Mouse (Mus musculus) adipocyte (in vitro differentiated cells): ENCODE measurements around the gene Cyp24a1.
A peak's percentile ranks its signal among the peaks of the same experiment; 100 is the strongest.

ENCODE experiments used
- DNase-seq: peaks from one replicate; pipeline ENCODE4 v3.0.0-alpha.2; 2016; ENCODE audit warnings: low spot score

Cyp24a1 gene

DNA sequence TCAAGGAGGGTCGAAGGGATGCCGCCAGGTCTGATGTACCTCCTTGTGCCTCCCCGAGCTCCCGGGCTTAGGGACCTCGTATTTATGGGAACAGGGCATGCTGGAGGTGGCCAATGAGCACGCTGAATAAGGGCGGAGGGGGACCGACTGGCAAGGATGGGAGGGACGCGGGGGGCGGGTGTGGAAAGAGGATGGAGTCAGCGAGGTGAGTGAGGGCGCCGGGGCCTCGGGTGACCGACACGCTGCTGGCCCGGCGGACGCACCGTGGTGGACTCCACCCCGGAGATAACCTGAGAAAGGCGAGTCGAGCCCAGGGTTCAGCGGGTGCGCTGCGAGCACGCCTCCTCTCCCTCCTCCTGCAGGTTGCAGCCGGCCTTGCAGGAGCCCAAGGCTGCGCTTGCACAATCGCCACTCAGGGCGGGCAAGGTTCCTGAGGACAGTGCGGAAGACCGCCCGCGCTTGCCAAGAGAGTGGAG, at the start of gene Cyp24a1:
TSS of gene Cyp24a1 (minus strand) at position 55 of the 476 bp plus-strand sequence.
- no peak for DNase-seq

DNA sequence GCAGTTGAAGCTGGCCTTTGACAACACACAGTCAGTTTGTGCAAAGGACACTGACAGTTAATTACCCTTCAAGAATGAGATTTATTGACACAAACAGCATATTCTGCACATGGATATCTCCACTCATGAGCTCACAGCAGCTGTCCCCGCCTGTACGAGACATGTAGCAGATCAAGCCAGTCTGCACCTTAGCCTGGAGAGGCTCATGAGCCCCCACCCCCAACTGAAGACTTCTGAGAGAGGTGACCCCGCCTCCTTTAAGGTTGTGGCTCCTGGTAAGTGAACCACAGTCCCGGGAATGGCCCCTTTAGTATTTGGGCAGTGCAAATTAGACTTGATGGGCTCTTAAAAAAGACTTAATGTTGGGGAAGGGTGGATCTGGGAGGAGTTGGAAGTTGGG, 48.8 kb upstream of the Cyp24a1 start:
- no peak for DNase-seq

DNA sequence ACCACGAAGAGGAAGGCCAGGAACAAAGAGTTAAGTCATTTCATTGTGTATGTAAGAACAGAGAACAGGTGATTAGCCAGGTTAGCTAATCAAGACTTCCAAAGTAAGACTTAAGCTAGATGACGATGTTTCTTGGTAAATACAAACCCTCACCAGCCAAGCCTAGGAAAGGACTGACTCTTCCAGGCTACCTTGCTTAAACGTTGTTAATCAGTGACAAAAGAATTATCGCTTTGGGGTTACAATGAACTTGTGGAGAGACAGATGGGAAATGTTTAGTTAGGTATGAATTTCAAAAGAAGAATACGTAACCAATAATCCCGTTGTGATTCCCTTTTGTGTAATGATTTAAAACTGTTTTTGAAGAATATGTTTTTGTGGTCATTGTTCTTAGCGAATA, 48.0 kb upstream of the Cyp24a1 start:
- no peak for DNase-seq

DNA sequence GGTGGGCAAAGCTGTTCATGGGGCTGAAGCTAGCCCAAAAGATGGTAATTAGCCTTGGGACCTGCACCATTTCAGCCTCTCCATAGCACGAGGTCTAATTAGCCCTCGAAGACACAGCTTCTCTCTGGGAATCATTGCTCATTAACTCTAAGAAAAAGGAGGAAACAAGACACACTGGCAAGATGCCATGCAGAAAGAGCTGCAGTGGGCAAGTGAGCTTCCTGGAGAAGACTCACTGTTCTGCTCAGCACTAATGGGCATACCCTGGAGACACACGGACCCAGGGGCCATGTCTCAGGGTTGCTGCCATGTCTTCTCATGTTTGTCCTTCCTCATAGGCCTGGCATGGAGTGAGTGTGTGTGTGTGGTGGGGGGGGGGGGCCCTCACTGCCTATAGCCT, 47.2 kb upstream of the Cyp24a1 start:
- no peak for DNase-seq

DNA sequence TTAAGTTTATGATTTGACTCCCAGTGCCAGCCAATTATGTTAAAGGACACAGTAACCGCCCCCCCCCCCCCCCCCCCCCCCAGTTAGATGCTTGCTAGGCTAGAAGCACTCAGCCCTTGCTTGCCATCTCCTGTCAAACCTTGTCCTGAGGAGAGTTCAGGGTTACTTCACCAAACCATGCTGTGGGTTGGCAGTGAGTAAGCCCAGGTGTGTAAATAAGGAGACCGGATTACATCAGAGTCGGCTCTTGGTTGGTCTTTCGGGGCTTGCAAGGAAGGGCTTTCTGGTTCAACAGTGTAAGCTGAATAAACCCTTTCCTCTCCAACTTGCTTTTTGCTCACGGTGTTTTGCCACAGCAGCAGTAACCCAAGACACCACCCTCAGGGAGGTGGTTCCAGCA, 46.7 kb upstream of the Cyp24a1 start:
- no peak for DNase-seq

DNA sequence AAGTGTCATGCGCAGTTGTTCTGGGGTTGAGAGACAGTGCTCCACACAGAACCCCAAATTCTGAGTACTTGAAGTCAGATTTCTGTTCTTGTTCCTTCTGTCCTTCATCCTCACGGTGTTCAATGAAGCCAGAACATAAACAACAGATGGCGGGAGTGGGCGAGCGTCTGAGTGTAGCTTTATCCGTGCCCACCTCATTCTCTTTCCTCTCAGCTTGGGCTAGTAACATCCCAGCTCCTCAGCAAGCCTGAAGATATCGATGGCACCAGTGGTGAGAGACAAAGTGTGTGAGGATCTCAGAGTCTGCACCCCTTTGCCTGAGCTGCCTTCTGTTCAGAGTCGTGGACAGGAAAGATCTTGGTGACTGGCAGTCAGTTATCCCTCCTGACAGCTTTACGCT, 42.3 kb upstream of the Cyp24a1 start:
- no peak for DNase-seq

DNA sequence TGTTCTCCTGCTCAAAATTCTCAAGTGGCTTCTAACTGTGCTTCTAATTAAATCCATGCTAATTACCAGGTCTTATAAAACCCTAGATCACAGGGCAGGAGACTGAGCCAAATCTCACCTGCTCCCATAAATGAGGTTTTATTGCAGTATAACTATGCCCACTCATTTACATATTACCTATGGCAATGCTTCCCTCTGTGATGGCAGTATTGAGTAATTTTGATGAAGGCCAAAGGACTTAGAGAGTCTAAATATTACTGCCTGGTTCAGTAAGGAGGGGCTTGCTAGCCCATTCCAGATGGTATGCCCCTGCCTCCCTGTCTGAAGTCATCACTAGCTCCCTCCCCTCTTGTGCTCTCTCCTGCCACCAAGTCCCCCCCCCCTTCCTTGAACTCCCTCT, 38.9 kb upstream of the Cyp24a1 start:
- DNase-seq = no peak

DNA sequence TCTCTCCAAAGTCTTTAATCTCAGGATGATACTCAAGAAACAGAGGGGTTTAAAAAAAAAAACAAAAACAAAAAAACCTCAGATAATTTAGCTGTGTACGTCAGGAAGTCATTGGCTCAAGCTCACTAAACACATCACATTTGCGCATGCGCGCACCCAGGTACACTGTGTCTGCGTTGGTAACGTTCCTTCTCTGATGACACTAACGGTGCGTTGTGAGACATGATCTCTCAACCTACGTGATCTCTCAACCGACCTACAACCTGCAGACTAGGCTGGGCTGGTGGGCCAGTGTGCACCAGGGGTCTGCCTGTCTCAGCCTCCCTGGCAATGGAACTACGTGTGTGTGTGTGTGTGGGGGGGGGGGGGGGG, 37.8 kb upstream of the Cyp24a1 start:
- DNase-seq = no peak

DNA sequence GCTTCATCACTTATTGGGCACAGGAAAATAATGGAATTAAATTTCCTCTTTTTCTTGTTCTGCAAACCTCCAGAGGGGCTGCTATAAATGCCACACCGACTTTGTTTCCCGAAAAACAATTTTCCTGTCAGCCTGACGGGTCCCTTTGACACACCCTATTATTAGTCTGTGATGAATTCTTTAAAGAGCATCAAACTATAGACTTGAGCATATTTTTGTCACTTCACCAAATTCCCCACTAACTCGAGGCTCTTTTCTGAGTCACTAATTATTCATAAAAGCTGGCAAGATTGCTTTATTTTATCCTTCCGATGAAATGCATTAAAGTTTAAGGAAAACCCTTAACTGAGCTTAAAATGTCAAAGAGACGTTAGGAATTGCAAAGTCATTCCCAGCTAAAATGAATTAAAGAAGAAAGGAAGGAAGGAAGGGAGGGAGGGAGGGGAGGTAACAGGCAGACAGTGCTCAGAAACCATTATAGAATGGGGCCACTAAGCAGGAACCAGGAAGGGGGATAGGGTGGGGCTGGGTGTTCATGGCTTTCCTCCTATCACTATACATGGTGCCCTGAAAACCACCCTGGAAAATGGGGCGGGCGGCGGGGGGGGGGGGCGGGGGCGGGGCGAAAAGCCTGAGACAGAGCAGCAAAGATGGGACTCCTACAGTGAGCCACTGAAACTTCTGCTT, 37.3 kb upstream of the Cyp24a1 start:
- no peak for DNase-seq

DNA sequence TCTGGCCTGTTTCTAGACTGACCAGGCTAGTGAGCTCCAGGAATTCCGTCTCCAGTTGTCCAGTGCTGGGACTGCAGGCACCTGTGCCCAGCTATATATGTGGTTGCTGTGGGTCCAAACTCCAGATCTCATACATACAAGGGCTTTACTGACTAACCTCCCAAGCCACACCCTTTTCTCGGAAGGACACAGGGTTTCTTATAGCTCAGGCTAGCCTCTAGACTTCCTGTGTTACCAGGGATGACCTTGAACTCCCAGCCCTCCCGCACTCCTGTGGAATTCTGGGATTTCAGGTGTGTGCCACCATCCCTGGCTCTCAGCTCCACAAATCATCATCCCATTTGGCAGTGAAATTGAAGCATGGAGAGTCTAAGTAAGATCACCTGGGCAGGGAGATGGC, 33.3 kb upstream of the Cyp24a1 start:
- DNase-seq = no peak

DNA sequence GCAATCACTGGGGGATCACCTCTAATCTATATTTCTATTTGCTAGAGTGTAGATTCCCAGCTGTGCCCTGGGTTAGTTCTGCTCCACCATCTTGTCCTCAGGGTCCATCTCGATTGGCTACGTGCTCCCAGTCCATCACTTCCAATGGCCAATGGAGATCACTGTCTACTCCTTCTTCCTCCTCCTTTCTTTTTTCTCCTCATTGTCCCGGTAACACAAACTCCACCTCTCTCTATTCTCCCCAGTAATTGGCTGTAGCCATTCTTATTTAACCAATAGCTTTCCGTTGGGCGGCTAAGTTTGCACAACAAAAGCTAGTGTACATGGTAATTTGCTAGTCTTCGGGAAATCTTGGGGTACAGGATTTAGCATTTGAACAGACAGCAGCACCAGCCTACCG, 32.8 kb upstream of the Cyp24a1 start:
- no peak for DNase-seq

DNA sequence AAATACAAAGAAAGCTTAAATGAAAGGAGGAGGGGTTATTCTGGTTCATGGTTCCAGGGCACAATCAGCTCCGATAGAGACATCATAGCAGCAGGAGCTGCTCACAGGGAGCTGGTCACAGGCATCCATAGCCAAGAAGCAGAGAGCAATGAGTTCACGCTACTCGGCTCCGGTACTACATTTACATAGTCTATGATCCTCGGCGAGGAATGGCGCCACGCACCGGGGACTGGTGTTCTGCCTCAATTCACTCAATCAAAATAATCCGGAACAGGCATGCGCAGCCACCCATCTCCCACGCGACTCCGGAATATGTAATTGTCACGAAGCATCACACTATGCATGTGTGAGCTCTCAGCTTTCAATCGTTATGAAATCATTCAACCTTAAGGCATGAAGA, 31.1 kb upstream of the Cyp24a1 start:
- DNase-seq = no peak

DNA sequence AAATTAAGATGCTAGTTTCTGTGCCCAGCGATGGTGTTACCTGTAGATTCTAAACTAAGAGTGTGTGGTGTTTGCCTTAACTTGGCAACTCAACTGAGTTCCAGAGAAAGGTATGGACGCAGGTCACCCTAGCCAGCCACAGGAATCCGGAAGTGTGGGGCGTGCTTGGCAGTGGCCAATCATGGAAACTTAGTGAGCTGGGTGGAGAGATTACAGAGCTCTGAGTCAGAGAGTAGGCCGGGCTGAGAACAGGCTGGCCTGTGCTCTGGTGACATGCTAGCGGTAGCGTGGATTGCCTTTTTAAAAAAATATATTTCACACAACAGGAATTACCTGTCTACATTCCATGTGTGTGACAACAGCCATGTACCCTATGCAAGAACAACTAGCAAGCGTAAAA, 29.6 kb upstream of the Cyp24a1 start:
- peak; percentile 36 for DNase-seq

DNA sequence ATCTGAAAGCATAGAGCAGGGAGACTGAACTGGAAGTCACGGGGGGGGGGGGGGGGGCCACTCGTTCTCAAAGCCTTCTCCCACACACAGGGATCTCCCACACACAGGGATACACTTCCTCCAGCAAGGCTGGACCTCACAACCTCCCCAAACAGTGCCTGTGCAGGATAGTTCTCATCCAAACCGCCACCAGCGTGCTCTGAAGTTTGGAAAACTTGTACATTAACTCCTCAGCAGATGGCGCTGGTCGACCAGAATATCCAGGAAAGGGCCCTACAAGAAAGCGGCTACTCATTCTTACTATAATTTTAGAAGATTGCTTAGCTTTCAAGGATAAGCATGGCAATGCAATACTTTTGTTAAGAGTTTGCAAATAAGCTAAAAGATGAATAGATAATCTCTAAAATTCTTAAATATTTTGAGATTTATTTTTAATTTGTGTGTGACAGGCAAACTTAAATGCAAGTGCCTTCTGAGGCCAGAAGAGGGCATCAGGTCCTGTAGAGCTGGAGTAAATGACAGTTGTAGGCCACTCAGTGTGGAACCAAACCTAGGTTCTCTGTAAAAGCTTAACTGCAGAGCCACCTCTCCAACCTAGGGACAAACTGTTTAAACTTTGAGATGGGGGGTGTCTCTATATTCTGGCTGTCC, 23.5 kb upstream of the Cyp24a1 start:
- peak; percentile 72 for DNase-seq

DNA sequence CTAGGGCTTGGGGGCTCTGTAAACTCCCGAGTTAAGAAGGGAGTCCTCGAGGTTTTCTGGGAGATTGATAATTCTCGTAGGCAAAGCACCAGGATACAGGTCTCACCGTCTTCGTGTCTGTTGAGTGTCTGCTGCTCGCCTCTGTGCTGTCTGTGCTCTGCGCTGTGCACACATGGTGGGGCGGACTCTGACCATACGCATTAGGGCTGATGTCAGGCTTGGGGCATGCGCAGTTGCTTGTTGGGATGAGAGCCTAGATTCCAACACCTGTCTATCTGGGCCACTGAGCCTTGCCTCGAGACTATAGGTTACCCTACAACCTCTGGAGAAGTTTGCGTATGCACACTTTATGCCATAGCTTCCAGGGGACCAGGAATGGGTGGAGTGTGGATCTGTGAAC, 16.8 kb upstream of the Cyp24a1 start:
- no peak for DNase-seq

DNA sequence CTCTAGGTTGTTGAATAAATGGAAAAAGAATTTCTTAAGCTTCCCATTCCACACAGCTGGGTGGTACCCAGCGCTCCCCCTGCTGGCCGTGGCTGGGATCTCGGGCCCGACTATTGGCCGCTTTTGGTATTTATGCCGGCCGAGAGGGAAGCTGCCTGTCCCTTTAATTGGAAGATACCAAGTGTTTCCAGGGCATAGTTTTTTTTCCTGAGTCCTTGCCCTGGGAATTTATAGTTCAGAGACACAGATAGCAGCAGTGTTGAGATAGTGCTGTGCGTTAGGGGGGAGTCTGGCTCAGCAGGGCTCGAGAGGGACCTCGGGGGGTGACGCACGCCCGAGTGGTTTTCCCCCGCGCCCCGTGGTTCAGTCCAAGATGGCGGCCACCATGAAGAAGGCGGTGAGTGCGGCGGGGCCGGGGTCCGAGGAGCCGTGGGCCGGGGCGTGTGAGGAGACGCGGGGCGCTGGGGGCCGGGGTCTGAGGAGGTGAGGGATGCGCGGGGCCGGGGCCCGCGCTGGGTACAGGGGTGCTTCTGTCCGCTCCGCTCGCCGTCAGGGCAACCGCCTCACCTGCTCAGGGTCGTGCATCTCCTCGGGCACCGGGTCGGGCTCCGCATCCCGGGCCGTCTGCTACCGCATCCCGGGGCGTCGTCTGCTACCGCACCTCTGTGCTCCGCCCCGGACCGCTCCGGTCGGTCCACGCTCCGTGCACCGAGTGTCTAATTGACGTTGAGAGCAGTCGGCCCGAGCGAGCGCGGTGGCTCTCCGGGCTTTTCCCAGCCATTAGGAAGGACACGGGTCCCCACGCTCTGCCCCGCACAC, 14.3 kb upstream of the Cyp24a1 start:
- DNase-seq = peak; percentile 95

DNA sequence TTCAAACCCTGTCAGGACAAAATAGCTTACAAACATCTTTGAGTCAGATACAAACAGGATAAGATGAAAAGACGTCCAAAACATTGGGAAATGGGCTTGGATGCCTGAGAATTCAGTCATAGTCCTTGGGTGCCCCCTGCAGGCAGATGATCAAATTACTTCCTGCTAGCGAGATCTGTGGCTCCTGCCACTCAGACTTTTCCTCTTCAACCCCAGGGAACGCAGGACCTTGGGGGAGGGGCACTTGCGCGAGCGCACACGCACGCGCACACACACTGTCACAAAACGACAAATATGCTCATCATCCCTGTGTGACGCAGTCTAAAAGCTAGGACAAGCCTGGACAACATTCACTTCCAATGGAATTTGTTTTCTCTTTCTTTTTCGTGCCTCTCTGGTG, 11.9 kb upstream of the Cyp24a1 start:
- DNase-seq = peak; percentile 95

DNA sequence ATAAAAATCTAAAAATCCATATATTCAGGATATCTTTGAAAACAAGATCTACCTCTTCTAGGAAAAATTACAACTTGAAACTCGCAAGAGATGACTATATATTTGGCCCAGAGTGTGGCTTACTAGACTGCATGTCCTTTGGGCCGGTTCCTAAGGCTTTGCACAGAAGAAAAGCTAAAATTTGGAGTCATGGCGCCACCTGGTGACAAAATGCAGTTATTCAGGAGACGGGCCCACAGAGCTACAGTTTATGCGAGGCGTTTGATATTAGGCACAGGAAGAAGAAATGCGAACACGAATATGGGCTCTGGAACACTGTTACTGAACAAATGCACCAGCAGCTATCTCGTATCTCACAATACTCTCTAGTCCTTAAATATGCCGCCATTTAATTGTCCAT, 10.8 kb upstream of the Cyp24a1 start:
- DNase-seq = peak; percentile 95

DNA sequence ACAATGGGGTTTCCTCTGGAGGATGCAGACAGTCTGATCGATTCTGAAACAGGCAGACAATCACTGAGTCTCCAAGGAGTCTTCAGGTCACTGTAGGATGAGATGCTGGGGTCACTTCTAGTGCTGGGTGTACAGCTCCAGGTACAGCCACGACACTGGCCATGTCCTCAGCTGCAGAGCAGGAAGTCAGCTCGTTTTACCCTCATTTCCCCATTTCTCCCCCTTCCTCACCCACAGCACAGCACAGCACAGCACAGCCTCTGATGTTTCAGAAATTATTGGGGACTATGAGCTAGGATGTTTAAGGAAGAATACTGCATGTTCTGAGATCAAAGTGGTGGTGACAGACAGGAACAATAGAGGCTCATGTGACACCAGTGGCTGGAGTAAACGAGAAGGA, 7.0 kb upstream of the Cyp24a1 start:
- no peak for DNase-seq

DNA sequence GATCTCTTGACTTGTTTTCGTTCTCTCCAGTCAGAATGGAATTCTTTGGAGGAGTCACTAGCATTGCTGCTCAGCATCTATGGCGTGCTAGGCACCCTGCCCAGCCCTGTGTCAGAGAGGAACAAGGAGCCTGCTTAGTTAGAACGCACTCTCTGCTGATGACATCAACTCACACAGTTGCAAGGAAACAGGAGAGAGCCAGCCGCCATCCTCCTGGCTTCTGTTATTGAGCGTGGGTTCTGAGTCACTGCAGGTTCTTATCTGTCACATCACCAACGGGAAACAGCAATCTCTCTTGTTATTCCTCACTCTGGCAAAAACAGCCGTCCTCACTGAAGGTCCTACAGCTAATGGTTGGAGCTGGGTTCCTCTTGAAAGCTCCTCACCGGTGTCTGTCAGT, 6.4 kb upstream of the Cyp24a1 start:
- no peak for DNase-seq

DNA sequence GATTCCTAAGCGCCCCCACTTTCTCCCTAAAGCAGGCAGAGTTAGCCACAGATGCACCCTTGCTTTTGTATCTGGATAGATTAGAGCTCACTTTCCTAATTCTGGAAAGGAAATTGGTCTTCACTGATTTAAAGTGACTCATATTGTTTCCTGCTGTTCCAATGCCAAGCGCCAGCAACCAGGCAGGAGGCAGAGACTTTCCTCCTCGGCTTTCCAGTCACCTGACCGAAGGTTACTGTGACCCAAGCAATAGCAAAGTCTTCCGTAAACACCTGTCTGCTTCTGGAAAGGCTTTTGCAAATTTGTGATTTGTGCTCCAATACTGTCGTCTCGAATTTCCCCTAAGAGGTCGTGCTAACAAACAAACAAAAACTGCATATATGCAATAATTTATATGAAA, 1.1 kb upstream of the Cyp24a1 start:
- no peak for DNase-seq

DNA sequence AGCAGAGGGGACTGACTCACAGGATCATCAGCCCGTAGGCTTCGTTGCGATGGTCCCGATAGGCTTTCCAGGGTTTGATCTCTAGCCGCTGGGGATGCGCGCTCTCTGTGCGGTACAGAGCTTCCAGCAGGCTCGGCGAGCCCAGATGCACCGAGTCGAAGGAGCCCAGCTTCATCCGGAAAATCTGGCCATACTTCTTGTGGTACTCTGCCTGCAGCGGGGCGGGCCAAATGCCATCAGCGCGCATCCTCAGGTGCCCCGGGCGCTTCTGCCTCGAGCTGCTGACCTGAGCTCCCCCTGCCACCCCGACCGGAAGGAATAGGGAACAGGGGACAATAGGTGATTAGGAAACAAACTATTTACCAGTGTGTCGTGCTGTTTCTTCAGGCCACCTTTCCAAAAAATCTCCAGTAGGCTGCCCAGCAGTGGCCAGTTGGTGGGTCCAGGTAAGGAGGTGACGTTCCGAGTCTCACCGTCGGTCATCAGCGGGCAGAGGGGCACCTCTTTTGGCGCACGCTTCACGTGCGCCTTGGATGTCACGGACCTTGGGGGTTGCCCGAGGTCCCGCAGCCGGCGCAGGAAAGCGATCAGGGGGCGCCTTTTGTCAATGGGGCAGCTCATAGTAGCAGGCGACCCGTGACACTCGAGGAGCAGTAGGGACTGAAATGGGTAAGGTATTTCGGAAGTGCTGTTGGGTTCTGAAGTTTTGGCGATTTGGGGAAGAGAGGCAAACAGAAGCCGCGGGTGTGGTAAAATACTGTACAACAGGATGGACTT, 603 bp downstream of the Cyp24a1 start, which contains the start of gene Pfdn4:
TSS of gene Pfdn4 (plus strand) at position 275 of the 777 bp plus-strand sequence.
- DNase-seq = no peak
